Mouse (Mus musculus) limb, embryonic 14.5 days (tissue): Measurements from ENCODE around the gene Pold1. TPM values are rescaled to one million over a fixed set of nuclear protein-coding genes. Genes with fewer than 3 reads are reported as not detected.

Experiments
- ATAC-seq: fragments of 200-750 bp; cut with Nextera tagmentation; 2 replicates; pipeline ENCODE4 v1.8.0; 2017; ENCODE audit warnings: low read depth, moderate number of reproducible peaks, moderate TSS enrichment; ENCODE audit not compliant: low FRiP score
- DNase-seq: peaks from one replicate; pipeline ENCODE4 v3.0.0-alpha.2; 2015; ENCODE audit warnings: low spot score
- H3K27ac ChIP-seq: fragments of 300-500 bp; sonication (generic); replicated peaks from 2 replicates; pipeline ENCODE4 v1.5.1; 2014; ENCODE audit warnings: low read depth, mild to moderate bottlenecking, low read length, moderate library complexity, mixed read lengths
- H3K27me3 ChIP-seq: fragments of 300-500 bp; sonication (generic); 2 replicates; pipeline ENCODE4 v1.6.1; 2014; ENCODE audit warnings: low read length, mixed read lengths; ENCODE audit not compliant: control insufficient read depth, insufficient read depth
- H3K36me3 ChIP-seq: fragments of 300-500 bp; sonication (generic); 2 replicates; pipeline ENCODE4 v1.6.1; 2014; ENCODE audit warnings: mild to moderate bottlenecking, low read length, moderate library complexity, mixed read lengths; ENCODE audit not compliant: control insufficient read depth, insufficient read depth
- H3K4me1 ChIP-seq: fragments of 300-500 bp; sonication (generic); 2 replicates; pipeline ENCODE4 v1.6.1; 2014; ENCODE audit warnings: antibody characterized with exemption, low read length, mixed read lengths; ENCODE audit not compliant: control insufficient read depth, insufficient read depth
- H3K4me2 ChIP-seq: fragments of 300-500 bp; sonication (generic); replicated peaks from 2 replicates; pipeline ENCODE4 v1.6.1; 2014; ENCODE audit warnings: low read depth, mild to moderate bottlenecking, low read length, moderate library complexity; ENCODE audit not compliant: severe bottlenecking
- H3K4me3 ChIP-seq: fragments of 300-500 bp; sonication (generic); replicated peaks from 2 replicates; pipeline ENCODE4 v1.5.1; 2014; ENCODE audit warnings: low read length
- H3K9ac ChIP-seq: fragments of 300-500 bp; sonication (generic); 2 replicates; pipeline ENCODE4 v1.6.1; 2014; ENCODE audit warnings: mild to moderate bottlenecking, low read depth, low read length, moderate library complexity; ENCODE audit not compliant: severe bottlenecking
- H3K9me3 ChIP-seq: fragments of 300-500 bp; sonication (generic); 2 replicates; pipeline ENCODE4 v1.6.1; 2016; ENCODE audit warnings: low read length; ENCODE audit not compliant: control insufficient read depth
- POLR2A ChIP-seq: fragments of 200-500 bp; IDR thresholded peaks from 2 replicates; pipeline ENCODE4 v1.8.0; 2012; ENCODE audit warnings: inconsistent platforms, mild to moderate bottlenecking, moderate library complexity, borderline replicate concordance; ENCODE audit not compliant: insufficient read depth, insufficient read length; ENCODE audit errors: extremely low read depth
- WGBS: fragments of 180-500 bp; shearing (Covaris S2); extraction: QIAGEN DNeasy Blood & Tissue Kit; methylation state at CpG from one replicate; pipeline ENCODE4 v1.1.7; 2014; 5-methylcytosine and 5-hydroxymethylcytosine counted together
- polyA plus RNA-seq, 2 experiments: library from polyadenylated mRNA; depleted of rRNA in 1 of 2; stranded (reverse) in 1 of 2; unstranded in 1 of 2; fragments of >200 nt; fragmentation: Nextera tagmentation in 1 of 2; extraction: Ambion mirVana in 1 of 2; gene quantifications; 2 replicates each; pipeline versions ENCODE4 v1.2.1 to v1.2.3; 2012 to 2014

Pold1 gene
- polyA plus RNA-seq, 2 experiments = 62.1 to 102 TPM

GRCm38 (mm10) chr7:44533746-44534045 lies 15.0 kb downstream of the Pold1 start:
- ATAC-seq (no peak), DNase-seq (no peak)
- Histone ChIP-seq H3K27ac (no peak overlapping the region), H3K9me3 (no peaks in the 10 kb centered on the region), H3K4me2 (no peak overlapping the region), H3K27me3 (0 out of 2 replicates have a peak, but pooled peaks cover 6% of the 10 kb centered on the region), H3K4me3 (no peak overlapping the region), H3K36me3 (peaks cover 65% of the 10 kb centered on the region), H3K4me1 (no peaks in the 10 kb centered on the region), H3K9ac (no peak overlapping the region)
- no peak for TF ChIP-seq POLR2A
- 71% methylated on average over 12 of the region's 12 CpGs for WGBS

- WGBS = 86% methylated on average over 24 of the region's 29 CpGs
- Histone ChIP-seq H3K9ac (no peak overlapping the region), H3K9me3 (no peaks in the 10 kb centered on the region), H3K4me1 (peaks cover 2% of the 10 kb centered on the region; the same call in 1 of the 2 replicates), H3K4me2 (no peak overlapping the region), H3K36me3 (peaks cover 59% of the 10 kb centered on the region), H3K4me3 (no peak overlapping the region), H3K27ac (no peak overlapping the region), H3K27me3 (0 out of 2 replicates have a peak, but pooled peaks cover 6% of the 10 kb centered on the region)
- no peak for ATAC-seq
- TF ChIP-seq POLR2A = no peak
- no peak for DNase-seq
Observed at GRCm38 (mm10) chr7:44532918-44533745, 15.5 kb downstream of the Pold1 start.

GRCm38 (mm10) chr7:44531946-44532732 lies 16.5 kb downstream of the Pold1 start, which contains the start of gene Spib:
Gene Spib, minus strand, starts transcription at chr7:44532071.
- Histone ChIP-seq H3K4me3 (no peak within 1 kb of the TSS), H3K9me3 (no peaks in the 10 kb centered on the region), H3K9ac (peak within 1 kb of the TSS; percentile 12; the same call in 1 of the 2 replicates), H3K4me2 (no peak within 1 kb of the TSS), H3K27me3 (peaks cover 8% of the 10 kb centered on the region; the same call in 1 of the 2 replicates), H3K36me3 (peaks cover 49% of the 10 kb centered on the region), H3K27ac (no peak within 1 kb of the TSS), H3K4me1 (peaks cover 7% of the 10 kb centered on the region)
- DNase-seq = no peak
- no peak for TF ChIP-seq POLR2A
- WGBS = 74% methylated on average over 4 of the region's 4 CpGs
- no peak for ATAC-seq

GRCm38 (mm10) chr7:44531207-44531606 lies 17.4 kb downstream of the Pold1 start:
- DNase-seq (no peak), ATAC-seq (no peak)
- Histone ChIP-seq H3K4me1 (peaks cover 7% of the 10 kb centered on the region), H3K9ac (peak overlapping the region; percentile 12; the same call in 1 of the 2 replicates), H3K36me3 (peaks cover 40% of the 10 kb centered on the region), H3K9me3 (no peaks in the 10 kb centered on the region), H3K27ac (no peak overlapping the region), H3K27me3 (peaks cover 11% of the 10 kb centered on the region), H3K4me3 (no peak overlapping the region), H3K4me2 (no peak overlapping the region)
- no peak for TF ChIP-seq POLR2A
- 47% methylated on average over 4 of the region's 5 CpGs for WGBS

GRCm38 (mm10) chr7:44530507-44530906 lies 18.1 kb downstream of the Pold1 start:
- H3K9me3 ChIP-seq = no peaks in the 10 kb centered on the region
- WGBS = 72% methylated on average over 3 of the region's 3 CpGs
- ATAC-seq (no peak), DNase-seq (no peak)
- TF ChIP-seq POLR2A = no peak
- H3K9ac ChIP-seq = no peak overlapping the region
- H3K4me3 ChIP-seq = no peak overlapping the region
- peaks cover 18% of the 10 kb centered on the region for H3K27me3 ChIP-seq
- H3K4me1 ChIP-seq = peaks cover 7% of the 10 kb centered on the region
- peaks cover 33% of the 10 kb centered on the region for H3K36me3 ChIP-seq
- H3K4me2 ChIP-seq = no peak overlapping the region
- no peak overlapping the region for H3K27ac ChIP-seq
